Mouse (Mus musculus) T-cell, adult 2 months (primary cell): Measurements from ENCODE around the gene Plod2.

Source experiments
- DNase-seq: peaks from one replicate; pipeline ENCODE4 v3.0.0; 2022; ENCODE audit warnings: low spot score

Plod2 gene

DNA sequence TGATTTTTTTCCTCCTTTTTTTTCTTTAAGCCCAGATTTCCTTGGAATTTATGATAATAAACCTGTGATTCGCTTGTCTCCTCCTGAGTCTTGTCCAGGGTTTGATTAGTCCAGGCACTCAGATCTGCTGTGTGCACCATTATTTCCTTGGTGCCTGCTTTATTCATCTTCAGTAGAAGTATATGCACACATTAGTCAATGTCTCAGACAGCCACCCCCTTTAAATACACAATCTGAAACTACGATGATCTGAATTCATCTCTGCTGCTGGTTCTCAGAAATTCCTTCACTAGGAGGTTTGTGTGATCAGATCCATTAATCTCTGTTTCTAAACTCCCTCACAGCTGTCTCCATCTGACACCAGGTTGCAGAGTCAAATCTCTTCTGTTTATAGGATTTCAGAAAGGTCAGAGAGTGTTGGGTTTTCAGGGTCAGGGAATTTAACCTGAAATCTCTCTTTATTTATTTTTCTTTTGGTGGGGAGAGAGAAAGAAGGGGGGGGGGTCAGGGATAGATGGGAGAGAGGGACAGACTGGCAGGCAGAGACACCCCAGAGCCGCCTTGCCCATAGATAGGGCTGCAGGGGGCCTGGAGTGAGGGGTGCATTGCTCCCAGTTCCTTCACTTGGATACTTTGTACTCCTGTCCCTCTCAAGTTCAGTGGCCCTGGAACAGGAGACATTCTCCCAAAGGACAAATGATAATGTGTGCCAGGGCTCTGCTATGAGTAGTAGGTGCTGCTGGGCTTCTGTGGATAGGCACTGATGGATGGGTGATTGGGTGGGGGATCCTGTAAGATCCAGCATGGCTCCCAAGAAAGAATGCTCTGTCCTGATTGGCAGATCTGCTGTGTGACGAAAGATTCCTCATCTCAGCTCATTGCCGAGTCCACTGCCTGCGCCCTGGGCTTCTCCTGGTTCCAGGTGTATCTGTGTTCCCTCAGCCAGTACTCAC is 13.3 kb downstream of the Plod2 start:
- DNase-seq, result no peak

GRCm38 (mm10) chr9:92559750-92560149 is 17.7 kb downstream of the Plod2 start:
- DNase-seq, result no peak

DNA sequence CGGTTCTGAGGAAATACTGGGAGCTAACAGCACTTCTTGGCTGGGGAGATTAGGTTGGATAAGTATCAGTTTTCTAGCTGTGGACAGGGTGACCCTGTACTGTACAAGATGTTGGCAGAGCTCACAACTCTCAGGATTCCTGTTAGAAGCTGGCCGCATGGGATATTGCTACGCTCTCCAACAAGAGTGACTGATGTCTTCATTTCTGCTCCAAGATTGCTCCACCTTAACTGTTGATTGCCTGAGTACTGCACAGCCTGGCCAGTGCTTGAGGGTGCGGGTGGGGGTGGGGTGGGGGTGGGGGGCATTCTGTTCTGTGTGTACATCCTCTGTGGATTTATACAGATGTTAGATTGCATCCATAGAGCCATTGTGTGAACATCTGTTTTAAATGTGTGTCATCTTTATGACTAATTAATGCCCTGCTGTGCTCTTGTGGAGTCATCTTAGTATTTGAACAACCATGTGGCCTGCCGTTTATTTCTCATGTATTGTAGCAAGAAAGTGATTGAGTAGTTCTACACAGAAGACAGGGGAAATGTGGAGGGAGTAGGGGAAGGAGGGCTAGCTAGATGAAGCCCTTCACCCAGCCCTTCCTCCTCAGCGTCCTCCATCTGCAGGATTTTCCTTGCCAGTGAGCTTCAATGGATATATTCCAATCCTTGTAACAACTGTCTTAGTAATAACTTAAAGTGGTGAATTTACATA is 19.0 kb downstream of the Plod2 start:
- no peak for DNase-seq

- no peak for DNase-seq
These were observed 20.4 kb downstream of the Plod2 start for GRCm38 (mm10) chr9:92562416-92562815.

GRCm38 (mm10) chr9:92563306-92563705 is 21.3 kb downstream of the Plod2 start:
- no peak for DNase-seq

- no peak for DNase-seq
These were observed 22.4 kb downstream of the Plod2 start for GRCm38 (mm10) chr9:92564391-92564790.

- DNase-seq, result no peak
These were observed 24.2 kb downstream of the Plod2 start for GRCm38 (mm10) chr9:92566234-92566633.

GRCm38 (mm10) chr9:92567474-92567873 is 25.5 kb downstream of the Plod2 start:
- no peak for DNase-seq

DNA sequence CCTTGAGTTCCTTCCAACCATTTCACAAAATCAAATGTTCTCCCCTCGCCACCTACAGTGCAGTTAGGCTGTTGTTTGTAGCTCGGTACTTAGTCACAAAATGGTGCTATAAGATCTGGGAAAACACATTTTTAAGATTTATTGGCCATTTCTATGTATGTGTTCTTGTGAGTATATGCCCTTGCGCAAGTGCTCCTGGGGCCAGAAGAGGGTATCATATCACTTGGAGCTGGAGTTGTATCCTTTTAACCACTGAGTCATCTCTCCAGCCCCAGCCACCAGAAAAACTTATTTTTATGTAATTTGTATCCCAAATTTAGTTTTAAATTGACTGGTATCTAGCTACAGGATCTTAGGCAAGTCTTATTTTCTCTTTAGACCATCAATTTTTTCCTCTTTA is 26.8 kb downstream of the Plod2 start:
- DNase-seq, result no peak

DNA sequence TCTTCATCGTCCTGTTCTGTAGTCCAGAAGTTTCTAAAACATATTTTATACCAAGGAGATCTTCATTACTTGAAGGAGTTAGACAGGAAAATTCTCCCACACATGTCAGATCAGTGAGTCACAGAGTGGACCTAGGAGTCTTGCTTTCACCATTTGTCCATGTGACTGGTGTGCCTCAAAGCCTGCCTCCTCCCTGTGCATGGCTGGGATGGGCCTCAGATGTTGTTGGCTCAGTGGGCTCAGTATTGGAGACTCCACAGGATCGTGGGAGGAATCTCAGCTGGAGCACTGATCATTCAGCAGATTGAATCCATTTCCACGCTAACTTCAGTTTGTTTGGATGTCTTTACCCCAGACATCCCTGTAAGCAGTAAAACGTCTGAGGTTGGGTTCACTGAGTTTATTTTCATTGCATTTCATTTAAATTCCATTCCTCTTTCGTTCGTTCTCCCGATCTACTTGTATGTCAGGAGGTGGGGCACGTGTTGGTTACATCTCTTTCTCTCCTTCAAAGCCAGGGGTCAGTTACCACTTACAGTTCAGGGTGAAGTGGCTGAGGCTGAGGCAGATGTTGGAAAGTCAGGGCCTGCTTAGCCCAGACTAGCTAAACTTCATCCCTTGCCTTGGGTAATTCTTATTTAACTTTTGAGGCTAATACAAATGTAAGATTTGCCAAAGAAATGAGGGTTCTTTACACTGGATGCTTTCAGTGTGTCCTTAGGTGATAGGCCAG is 30.5 kb downstream of the Plod2 start:
- no peak for DNase-seq

DNA sequence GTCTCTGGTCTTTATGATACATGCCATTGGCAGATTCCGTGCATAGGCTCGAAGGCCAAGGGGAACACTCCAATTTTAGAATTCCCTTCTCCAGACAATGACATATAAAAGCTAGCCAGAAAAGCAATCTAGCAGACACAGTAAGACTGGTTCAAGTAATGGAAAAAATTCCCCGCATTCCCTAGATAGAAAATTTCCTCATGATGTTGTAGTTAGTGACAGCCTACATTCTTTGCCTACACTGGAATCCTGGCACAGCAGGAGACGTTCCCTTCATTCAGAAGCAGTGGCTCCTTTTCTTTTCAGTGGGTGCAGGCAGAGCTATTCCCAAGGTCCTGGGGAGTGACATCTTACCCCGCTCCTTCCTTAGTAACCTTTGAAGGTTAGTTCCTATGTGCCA is 41.9 kb downstream of the Plod2 start:
- no peak for DNase-seq

- DNase-seq, result no peak
These were observed 44.0 kb downstream of the Plod2 start for GRCm38 (mm10) chr9:92586025-92586424.

- DNase-seq, result no peak
These were observed 45.4 kb downstream of the Plod2 start for GRCm38 (mm10) chr9:92587391-92587790.

- DNase-seq, result no peak
These were observed 46.2 kb downstream of the Plod2 start for GRCm38 (mm10) chr9:92588226-92588625.

GRCm38 (mm10) chr9:92589021-92589420 is 47.0 kb downstream of the Plod2 start:
- DNase-seq, result no peak

- DNase-seq, result no peak
These were observed 49.5 kb downstream of the Plod2 start for GRCm38 (mm10) chr9:92591482-92591881.

- no peak for DNase-seq
These were observed 50.7 kb downstream of the Plod2 start for GRCm38 (mm10) chr9:92592757-92593156.

- DNase-seq, result no peak
These were observed 52.5 kb downstream of the Plod2 start for GRCm38 (mm10) chr9:92594491-92594890.

GRCm38 (mm10) chr9:92595296-92595695 is 53.3 kb downstream of the Plod2 start:
- DNase-seq, result no peak

- no peak for DNase-seq
These were observed 55.0 kb downstream of the Plod2 start for GRCm38 (mm10) chr9:92596916-92597547.

GRCm38 (mm10) chr9:92597776-92598175 is 55.8 kb downstream of the Plod2 start:
- no peak for DNase-seq

DNA sequence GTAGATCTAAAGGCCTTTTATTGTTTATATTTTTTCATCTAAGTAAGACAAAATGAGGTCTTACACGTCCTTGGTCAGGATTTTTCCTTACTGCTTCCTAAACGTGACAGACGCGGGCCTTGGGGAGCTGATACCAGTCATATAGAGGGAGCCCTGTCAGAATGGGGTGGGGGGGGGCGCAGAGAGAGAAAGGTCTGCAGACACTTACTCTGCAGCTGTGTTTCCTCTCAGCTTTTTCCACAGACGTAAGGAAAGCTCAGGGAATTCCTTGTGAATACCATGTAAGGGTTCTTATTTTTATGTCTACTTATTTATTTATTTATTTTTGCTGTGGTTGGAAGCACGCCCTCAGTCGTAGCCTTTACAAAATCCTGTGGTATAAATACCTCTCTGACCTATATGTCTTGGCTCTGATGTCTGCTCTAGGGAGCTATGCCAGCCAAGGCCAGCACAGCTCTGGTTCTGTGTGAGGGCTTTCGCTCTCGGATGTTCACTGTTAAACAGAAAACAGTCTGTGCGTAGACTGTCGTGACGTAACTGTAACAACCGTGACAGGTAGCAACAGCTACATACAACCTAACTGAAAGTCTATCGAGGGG is 58.0 kb downstream of the Plod2 start:
- DNase-seq, result no peak
